Mouse (Mus musculus) left cerebral cortex, postnatal 4 days (tissue): Measurements from ENCODE around the gene Ptov1. TPM values are rescaled to one million over a fixed set of nuclear protein-coding genes. Genes with fewer than 3 reads are reported as not detected.

ENCODE experiments used
- DNase-seq: peaks from one replicate; pipeline ENCODE4 v3.0.0-alpha.2; 2022
- intact Hi-C: fragments of 180-260 bp; cut with DNase I; formaldehyde crosslinking; loops from one replicate; pipeline ENCODE4 v1.15.1; 2025
- total RNA-seq, 2 experiments: library from RNA; stranded (reverse); gene quantifications; 2 replicates each; pipeline ENCODE4 v1.2.3; 2021

Gene Ptov1
- 100 to 1,000 TPM; 423 to 428 TPM for total RNA-seq

- peak; percentile 96 for DNase-seq
- intact Hi-C loops: no loop called here
Measured at GRCm38 (mm10) chr7:44869697-44870528, at the start of gene Ptov1. Ptov1 (minus strand) TSS chr7:44869788.

DNA sequence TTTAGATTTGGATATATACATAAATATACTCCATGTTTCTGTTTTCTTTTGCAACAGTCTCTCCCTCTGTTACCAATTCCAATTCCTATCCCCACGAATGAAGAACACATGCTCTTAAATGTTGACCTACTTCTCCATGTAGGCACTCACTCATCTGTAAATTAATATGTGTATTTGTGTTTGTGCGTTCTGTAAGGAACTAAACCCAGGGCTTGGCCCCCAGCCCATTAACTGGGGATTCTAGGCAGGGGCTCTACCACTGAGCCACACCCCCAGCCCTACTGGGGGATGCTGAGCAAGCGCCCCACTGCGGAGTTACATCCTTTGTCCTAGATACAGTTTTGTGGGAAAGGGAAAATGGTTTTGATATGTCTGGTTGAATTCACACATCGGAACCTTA lies 49.5 kb upstream of the Ptov1 start:
- intact Hi-C loops: no loop called here
- no peak for DNase-seq

- DNase-seq: no peak
- intact Hi-C loops: no loop called here
Measured at GRCm38 (mm10) chr7:44918219-44918618, 48.6 kb upstream of the Ptov1 start.

GRCm38 (mm10) chr7:44916881-44917280 lies 47.3 kb upstream of the Ptov1 start:
- intact Hi-C loops: no loop called here
- DNase-seq: no peak

DNA sequence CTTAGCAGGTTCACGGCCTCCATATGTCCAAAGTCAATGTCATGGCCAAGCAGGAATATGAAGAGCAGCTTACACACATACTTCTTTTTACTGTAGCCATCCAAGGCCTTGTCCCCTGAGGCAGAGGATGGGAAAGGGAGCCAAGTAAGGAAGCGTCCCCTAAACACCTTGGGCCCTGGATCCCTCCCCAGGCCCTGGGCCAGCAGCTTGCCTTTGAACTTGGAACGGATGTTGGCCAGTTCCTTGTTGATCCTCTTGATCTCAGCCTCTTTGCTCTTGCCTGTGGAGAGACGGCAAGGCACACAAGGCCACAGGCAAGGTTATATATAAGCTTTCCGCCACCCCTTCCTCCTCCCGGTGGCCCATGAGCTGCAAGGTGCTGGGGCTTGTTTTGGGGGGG lies 46.6 kb upstream of the Ptov1 start:
- no peak for DNase-seq
- intact Hi-C loops: no loop called here

DNA sequence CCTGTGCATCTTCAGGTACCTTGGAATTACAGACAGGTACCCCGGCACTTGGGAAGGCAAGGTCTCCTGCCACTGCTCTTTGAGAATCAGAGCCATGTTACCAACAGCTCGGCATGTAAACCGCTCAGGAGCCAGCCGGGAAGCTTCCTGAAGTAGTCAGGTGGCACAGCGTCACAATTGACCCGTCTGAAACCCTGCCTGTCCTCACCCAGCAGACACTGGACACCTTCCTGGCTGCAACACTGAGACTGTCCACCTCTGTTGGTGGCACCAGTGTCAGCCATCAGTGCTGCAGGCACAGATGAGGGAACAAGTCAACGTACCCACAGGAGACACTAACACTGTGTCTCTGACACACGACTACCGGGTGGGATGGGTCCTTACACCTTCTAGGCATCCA lies 45.7 kb upstream of the Ptov1 start:
- DNase-seq: no peak
- intact Hi-C loops: no loop called here

- no peak for DNase-seq
- intact Hi-C loops: no loop called here
Measured at GRCm38 (mm10) chr7:44914396-44914795, 44.8 kb upstream of the Ptov1 start.

DNA sequence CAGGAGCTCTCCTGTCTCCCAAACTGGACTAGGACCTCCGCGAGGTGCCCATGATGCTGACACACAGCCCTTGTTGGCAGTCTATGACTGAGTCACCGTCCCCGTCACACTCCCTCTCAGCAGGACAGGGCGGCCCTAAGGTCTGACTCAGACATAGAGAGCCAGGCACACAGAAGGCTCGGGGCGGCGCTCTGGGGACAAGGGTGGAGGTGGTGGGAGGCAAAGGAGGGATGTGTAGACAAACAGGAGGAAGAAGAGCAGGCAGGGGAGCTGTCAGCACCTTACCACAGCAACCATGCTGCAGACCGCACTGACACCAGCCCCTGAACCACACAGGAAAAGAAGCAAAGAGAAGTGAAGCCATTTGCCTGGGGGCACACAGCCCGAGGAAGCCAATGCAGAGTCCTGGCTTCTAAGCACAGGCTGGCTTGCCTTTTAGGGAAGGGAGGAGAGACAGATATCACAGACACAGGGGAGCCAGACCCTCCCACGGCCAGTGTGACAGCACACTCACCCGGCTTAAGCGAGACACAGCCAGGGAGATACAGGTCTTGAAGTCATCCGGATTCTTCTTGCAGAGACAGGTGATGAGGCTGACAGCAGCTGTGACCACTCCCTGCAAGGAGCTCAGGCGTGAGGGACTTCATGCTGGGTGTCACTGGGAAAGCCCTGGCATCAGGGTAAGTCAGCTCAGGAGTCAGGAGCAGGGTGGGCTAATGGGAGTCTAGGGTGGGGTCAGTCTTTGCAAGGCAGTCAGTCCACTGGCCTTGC lies 39.3 kb upstream of the Ptov1 start:
- intact Hi-C loops: no loop called here
- DNase-seq: no peak

GRCm38 (mm10) chr7:44905430-44905829 lies 35.8 kb upstream of the Ptov1 start:
- intact Hi-C loops: no loop called here
- no peak for DNase-seq

- DNase-seq: no peak
- intact Hi-C loops: no loop called here
Measured at GRCm38 (mm10) chr7:44901230-44901722, 31.7 kb upstream of the Ptov1 start.

GRCm38 (mm10) chr7:44900632-44901031 lies 31.0 kb upstream of the Ptov1 start:
- intact Hi-C loops: no loop called here
- DNase-seq: no peak

- DNase-seq: peak; percentile 46
- intact Hi-C loops: no loop called here
Measured at GRCm38 (mm10) chr7:44898607-44899006, 29.0 kb upstream of the Ptov1 start.

- intact Hi-C loops: no loop called here
Measured at GRCm38 (mm10) chr7:44896499-44896898, 26.9 kb upstream of the Ptov1 start.

DNA sequence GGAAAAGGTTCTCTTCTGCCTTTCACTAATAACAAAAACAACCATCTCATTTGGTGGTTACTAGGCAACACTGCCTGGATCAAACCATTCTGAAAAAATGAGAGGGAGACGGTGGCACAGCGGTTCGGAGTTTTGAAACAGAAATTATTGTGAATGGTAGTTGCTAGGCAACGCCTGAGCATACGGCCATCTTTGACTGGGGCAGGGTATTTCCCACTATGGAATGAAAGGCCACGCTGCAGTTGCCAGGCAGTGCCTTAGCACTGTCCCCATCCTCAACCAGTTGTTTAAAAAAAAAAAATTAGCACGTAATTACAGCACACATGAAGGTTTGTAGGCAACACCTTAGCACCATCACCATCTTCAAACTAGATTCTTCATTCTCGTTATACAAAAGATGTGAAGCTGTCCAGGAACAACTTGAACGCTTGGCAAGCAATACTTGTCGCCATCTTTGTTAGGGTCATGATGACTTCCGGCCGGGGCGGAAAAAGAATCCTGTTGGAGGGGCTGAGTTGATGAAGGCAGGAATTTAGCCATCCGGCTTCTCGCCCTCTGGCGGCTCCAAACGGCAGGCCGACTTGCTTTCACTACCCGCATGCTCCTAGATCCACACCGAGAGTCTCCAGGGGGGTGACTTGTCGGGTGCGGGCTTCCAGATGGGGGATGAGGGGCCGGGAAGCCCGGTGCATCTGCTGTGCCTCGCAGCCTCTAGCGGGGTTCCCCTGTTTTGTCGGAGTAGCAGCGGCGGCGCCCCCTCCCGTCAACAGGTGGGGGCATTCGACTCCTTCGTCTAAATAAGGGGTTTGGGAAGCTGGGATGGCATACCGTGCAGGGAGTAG lies 26.2 kb upstream of the Ptov1 start, which contains the start of gene Fuz:
Gene Fuz, plus strand, starts transcription at position 487 of the 842 bp plus-strand sequence.
- intact Hi-C loops: no loop called here
- DNase-seq: peak; percentile 93

More at GRCm38 (mm10) chr7:44896499-44896898, 26.9 kb upstream of the Ptov1 start:
- no peak for DNase-seq

GRCm38 (mm10) chr7:44895206-44895592 lies 25.6 kb upstream of the Ptov1 start:
- intact Hi-C loops: no loop called here
- no peak for DNase-seq

GRCm38 (mm10) chr7:44894175-44894574 lies 24.6 kb upstream of the Ptov1 start:
- intact Hi-C loops: no loop called here
- DNase-seq: no peak

DNA sequence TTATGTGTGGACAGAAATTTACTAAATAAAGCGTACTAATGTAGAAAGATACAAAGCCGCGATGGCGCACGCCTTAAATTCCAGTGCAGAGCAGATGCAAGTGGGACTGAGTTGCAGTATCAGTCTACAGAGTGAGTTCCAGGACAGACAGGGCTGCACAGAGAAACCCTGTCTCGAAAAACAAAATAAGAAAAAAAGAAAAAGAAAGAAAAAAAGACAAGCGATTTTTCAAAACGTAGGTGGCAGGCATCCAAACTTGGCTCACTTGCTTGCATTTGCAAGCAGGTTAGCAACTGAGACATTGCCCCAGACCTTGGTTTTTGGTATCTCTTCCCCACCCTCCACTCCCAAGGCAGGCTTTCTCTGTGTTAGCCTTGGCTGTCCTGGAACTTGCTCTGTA lies 23.6 kb upstream of the Ptov1 start:
- intact Hi-C loops: no loop called here
- DNase-seq: no peak

- intact Hi-C loops: no loop called here
- DNase-seq: peak; percentile 93
Measured at GRCm38 (mm10) chr7:44892276-44892921, 22.8 kb upstream of the Ptov1 start, which contains the start of gene Med25. Med25 (minus strand) TSS chr7:44892712.

DNA sequence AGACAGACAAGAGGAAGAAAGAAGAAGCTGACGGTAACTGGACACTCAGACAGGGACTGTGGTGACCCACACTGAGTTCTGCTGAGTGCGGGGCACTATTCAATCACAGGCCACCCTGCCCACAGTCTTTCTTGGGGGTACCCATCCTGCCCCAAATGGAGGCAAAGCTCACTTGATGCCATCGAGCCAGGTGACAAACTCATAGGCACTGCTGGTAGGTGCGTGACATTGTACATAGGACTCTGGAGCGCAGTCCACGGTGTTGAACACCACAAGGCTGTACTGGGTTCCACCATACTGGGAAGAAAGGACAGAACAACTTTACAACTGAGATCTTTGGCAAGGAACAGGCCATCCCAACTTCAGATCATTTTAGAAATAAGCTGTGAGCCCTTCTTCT lies 22.0 kb upstream of the Ptov1 start:
- intact Hi-C loops: no loop called here
- no peak for DNase-seq

GRCm38 (mm10) chr7:44890737-44891136 lies 21.1 kb upstream of the Ptov1 start:
- peak; percentile 70 for DNase-seq
- intact Hi-C loops: no loop called here
